Mouse (Mus musculus): ENCODE results near the gene Fgb.

Gene Fgb

DNA sequence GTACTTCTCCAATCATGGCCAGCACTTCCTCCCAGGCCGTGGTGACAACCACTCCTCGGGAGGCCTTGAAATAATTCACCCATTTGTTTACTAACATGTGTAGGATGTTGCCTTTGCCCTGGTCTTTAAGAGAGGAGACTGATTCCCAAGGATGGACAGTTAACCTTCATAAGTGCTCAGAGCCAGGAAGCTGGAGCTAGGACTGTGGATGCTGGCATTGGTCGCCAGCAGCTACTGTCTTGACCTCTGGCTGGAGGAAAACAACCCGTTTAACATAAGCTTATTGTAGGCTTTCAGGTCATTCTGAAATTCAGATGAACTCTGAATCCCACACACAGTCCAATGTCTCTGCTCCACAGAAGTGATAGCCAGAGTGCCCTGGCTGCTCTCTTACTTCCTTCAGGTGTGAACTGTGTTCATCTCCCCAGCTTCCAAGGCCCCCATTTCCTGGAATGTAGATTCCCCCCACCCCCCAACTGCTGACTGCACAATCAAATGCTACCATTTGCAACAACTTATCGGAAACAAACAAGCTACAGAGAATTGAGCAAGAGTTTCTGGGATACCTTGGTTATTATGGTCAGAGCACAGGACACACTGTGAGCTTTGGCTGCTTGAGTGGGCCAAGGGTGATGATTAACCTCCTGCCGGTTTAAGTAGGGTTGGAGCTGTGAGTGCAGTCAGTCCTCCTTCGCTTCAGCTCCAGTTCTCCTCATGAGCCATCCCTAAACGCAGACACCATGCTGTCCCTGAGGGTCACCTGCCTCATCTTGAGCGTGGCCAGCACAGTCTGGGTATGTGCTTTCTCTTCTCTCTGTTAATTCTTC is 24.0 kb downstream of the Fgb start, which contains the start of gene Fga:
TSS of gene Fga (plus strand) at position 602 of the 827 bp plus-strand sequence.
- no peak for DNase-seq

DNA sequence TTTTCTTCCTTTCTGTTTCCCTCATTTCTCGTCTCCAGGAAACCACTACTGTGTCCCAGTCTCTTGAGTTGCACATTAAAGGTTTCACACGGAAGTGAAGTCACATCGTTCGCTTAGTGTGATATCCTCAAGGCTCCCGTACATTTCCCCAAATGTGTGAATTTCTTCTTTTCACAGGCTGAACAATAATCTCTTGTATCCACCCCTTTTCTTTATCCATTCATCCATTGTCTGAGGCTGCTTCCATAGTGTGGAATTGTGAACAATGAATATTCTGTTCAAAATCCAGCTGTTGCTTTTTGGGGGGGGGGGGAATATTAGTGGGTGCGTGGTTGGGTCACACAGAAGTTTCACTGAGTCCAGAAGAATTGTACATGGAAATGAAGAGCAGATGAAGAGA is 24.6 kb downstream of the Fgb start:
- no peak for DNase-seq

DNA sequence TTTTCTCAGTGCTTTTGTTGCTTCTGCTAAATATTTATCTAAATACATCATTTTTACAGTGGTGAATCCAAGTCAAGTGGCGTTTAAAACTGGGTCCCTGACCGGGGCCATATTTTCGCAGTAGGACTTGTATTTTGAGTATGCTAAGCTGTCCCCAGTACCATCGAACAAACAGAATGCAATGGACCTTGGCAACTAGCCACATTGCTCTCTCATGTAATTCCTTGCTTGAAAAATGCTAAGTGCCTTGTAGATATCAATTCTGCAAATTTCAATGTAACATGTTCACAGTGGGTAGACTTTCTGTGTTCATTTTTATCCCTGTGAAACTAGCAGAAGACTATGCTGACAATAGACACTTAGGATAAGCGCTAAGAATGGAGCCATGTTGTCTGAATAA is 28.5 kb downstream of the Fgb start:
- no peak for DNase-seq

DNA sequence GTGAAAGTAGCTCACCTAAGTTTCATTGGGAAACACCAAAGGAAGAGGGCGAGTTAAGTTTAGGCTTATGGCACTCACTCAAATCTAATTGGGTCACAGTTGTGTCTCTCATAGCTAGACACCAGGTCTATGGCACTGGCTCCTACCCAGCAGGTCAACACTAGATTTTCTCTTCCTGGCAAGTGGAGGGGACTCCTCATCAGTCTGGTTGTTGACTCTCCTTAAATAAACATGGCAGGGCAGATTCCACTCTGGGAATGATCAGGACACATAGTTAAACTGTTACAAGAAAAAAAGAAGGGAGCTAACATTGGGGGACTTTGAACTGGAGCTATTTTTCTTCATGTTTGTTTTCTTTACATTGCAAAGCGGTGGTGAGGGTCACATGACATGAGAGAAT is 29.3 kb downstream of the Fgb start:
- DNase-seq = no peak

DNA sequence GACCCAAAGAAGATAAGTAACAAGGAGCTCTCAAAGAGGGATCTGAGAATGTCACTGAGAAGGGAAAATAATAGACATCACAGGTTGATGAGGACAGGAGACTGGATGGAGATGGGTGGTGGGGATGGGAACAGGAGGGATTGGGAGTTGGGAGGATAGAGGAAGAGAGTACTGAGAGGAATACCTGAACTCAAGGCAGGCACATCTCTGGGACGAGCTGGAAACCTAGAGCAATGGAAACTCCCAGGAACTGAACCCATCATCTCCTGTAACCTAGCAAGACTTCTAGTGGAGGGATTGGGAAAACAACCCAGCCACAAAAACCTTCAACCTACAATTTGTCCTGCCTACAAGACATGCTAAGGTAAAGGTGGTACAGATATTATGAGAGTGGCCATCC is 33.4 kb downstream of the Fgb start:
- no peak for DNase-seq

DNA sequence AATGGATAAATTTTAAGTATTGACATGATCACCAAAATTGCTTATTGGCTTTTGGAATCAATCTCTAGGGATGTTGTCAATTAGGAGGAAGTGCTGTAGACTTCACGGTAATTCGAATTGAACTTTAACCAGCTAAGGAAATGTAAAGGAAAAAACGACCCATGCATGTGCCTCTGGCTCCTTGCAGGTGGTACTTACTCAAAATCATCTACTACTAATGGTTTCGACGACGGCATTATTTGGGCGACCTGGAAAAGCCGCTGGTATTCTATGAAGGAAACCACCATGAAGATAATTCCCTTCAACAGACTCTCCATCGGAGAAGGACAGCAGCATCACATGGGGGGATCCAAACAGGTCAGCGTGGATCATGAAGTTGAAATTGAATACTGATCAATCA is 35.7 kb downstream of the Fgb start:
- DNase-seq = no peak

DNA sequence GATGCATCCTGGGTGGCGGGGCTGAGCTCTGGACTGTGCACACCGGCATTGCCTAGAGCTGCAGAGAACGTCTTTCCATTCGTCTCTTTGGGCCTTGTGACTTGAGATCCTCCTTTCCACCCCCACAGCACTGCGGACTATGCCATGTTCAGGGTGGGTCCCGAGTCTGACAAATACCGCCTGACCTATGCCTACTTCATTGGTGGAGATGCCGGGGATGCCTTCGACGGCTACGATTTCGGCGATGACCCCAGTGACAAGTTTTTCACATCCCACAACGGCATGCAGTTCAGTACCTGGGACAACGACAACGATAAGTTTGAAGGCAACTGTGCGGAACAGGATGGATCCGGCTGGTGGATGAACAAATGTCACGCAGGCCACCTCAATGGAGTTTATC is 37.0 kb downstream of the Fgb start:
- DNase-seq = no peak

DNA sequence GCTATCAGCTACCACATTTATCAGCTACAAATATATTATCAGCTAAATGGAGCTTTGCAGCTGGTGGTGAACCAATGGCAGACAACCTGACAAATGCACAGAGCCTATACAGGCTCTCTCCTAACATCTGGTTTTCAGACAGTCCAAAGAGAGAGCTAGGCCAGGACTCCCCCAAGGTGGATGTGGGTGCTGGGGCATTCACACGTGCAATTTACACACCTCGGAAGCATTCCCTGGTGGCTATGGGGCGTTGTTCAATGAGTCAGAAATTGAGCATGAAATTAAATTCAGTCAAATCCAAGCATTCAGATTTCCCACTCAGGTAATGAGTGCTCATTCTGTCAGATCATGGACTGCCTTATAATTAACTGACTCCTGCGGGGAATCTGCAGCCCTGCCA is 38.1 kb downstream of the Fgb start:
- DNase-seq = no peak

DNA sequence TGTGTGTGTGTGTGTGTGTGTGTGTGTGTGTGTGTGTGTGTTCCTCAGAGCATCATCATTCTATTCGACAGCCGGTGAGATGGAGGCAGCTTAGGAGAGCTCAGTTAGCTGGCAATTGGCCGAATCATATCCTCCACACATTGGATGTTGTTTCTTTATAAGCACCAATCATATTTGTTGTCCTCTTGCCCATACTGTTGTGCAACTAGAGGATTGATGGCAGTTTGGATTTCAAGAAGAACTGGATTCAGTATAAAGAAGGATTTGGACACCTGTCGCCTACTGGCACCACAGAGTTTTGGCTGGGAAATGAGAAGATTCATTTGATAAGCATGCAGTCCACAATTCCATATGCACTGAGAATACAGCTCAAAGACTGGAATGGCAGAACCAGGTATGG is 38.5 kb downstream of the Fgb start:
- peak; percentile 49 for DNase-seq

DNA sequence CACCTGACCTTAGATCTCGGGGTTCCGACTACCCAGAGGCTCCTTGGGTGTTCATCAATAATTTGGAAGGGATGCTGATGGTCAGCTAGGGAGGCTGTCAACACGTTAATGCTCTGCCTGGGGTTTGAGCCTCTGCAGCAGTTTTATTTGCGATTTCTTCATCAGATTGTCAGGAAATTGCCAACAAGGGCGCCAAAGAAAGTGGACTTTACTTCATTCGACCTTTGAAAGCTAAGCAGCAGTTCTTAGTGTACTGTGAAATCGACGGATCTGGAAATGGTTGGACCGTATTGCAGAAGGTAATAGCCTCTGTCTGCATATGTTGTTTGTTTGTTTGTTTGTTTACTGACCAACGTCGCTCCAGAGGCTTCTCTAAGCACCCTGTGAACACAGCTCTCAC is 39.4 kb downstream of the Fgb start:
- DNase-seq = no peak

DNA sequence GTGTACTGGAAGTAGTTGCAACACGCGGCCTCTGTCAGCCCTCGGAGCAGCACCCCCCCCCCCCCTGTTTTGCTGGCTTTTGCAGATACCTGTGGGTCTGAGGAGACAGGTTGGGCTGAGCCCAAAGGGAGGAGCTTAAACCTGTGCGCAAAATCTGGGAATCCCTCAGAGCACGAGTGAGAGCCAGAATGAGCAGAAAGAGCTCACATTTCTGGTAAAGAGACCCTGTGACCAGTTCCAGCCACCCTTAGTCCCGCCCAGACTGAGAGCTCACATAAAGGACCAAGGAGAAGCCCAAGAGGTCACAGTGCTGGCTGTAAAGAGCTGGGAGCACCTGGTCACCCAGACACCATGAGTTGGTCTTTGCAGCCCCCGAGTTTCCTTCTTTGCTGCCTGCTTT is 42.1 kb downstream of the Fgb start, which contains the start of gene Fgg:
TSS of gene Fgg (plus strand) at position 168 of the 400 bp plus-strand sequence.
- no peak for DNase-seq

DNA sequence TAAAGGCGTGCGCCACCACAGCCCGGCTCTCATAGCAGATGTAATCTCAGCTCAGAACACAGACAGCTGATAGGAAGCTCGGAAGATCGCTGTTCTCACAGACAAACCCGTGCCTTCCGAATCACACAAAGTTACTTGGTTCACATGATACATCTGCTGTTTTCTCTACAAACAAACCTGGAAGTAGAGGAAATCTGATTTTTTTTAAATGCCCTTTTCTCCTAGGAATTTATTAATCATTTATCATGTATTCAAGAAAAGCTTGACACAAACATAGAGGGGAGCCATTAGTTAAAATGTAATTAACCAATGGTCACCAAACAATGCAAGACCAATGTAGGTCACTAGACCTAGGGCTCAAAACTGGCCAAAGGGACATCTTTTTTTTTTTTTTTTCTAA is 44.9 kb downstream of the Fgb start:
- no peak for DNase-seq

DNA sequence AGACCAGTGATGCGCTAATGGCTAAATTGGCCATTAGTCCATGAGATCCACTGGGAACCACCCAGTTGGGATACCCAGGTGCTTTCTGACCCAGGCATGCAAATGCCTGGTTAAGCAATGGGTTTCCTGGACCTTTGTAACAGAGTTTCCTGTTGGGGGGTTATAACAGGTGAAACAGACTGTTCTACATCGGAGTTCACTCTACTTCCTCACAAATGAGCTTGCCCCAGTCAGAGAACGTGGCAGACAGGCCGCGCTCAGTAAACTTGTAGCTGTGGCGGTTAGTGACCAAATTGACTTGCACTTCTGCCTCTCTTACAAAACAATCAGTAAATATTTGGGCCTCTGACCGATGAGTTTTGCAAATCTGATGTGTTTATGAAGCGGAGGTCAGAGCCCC is 46.6 kb downstream of the Fgb start:
- DNase-seq = no peak

DNA sequence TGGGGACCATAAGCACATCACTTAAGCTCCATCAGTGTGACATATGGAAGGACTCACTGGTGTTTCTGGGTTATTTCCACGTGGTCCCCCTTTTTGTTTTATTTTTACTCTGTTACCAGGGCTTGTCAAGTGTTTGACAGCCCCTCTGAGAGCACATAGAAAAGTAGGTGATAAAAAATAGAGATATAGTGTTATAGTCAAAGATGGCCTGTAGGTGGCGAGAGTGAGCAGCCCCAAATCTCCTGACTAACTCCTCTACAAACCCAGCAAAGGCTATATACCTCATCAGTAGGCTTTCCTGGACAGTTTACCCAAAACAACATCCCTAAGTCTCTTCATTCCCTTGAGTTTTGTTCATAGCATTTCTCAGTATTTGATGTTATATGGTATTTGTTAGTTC is 47.5 kb downstream of the Fgb start:
- no peak for DNase-seq

DNA sequence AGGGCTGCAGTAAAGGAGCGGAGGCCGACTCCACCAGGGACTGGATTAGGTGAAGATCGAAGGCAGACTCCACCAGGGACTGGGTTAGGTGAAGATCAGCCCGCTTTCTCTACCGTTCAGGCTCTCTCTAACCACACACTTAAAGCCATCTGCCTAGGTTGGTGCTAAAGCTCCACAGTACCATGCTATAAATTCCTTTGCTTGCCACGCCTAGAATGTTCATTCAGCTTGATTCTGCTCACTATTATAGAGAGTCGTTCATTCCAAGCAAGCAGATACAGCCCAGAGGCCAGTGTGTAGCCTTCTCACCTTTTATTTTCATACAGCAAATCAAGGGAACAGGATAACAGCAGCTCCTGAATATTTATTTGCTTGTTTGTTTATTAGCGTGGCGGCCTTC is 49.7 kb downstream of the Fgb start:
- no peak for DNase-seq

DNA sequence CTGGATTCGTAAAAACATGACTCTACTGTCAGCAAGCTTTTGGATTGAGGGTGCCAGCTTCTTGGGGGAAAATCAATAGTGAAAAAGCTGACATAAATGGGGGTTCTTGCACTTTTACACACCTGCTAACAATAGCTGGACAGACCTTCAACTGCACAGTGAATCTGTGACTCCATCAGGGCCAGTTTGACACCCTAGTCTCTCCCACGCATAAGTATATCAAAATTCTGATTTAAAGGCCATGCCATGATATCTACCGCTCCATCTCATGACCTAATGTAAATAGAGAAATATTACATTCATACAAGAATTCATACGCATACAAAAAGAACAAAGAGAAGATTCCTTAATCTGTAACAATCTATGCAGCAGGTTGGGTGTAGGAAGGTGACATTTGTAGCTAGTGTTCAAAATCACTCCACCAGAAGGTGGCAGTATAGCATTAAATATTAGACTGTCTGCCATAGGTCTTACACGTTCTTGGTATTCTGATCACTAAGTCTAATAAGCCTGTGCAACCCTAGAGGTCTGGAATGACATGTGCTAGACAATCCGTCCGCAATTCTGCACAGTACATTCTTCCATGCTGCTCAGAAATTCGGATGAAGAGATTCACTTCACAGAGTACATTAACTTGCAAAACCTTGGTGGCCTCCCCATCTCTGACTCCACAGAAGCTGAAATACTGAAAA is 50.7 kb downstream of the Fgb start:
- DNase-seq = peak; percentile 69

DNA sequence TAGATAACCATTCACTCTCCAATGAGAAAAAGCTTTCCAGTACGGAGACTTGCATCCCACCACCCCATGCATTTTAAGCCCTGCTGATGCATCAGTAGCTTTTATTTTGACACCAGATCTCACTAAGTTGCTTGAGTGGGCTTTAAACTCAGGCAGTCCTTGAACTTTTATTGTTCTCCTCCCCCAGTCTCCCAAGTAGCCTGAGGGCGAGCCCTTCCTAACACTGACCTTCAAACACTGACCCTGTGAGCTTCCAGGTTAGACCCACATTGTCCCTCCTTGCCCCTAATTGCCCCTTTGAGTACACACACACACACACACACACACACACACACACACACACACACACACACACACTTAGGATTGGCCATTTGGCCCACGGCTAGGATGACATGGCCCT is 53.0 kb downstream of the Fgb start:
- no peak for DNase-seq

DNA sequence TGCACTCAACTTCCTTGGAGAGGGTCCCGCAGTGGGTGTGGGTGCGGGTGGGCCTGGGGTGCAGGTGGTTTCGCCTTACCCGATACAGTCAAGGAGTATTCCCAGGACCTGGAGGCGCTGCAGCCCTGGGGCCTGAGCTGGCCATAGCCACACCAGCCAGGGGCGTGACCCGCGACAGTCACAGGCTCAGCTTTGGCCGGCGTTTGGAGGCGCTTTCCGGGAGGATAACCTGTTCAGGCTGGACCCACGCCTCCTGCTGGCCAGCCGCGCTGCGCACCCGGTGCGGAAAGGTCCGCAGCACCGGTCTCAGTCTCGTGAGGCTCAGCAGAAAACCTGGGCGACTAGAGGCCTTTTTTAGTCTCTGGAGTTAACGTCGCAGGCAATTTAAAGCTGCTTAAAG is 54.3 kb downstream of the Fgb start:
- DNase-seq = no peak

DNA sequence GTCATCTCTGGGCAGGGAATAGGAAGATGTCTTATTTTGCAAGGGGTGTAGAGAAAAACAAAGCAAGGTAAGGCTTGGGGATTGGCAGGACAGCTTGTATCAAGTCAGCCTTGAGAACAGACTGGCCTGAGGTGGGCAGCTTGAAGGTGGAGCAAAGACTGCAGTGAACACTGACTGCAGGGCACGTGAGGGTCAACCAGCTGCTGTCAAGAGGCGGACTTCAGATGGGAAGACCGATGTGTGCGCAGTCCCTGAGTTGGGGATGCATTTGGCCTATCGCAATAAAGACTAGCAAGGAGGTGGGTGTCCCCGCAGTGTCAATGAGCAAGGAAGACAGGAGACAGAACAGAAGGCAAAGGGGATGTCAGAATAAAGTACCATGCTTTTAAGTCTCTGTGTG is 56.7 kb downstream of the Fgb start:
- DNase-seq = no peak

DNA sequence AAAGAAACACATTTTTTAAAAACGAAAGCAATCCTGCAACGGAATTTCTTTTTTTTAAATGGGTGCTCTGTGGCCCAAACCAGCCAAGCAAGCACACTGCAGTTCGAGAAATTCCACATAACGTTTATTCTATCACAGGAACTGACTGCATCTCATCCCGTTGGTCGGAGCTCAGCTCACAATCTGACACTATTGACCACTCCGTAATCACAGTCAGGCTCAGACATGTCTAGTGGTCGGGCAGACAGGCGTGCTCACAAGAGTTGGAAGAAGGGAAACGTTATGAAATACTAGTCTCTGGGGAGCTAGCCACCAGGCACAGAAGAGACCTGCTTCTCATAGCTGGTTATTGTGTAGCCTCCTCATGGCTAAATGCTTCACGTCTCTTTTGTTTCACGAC is 57.7 kb downstream of the Fgb start:
- DNase-seq = no peak
